Mouse (Mus musculus) embryonic fibroblast, embryonic 13.5 days (primary cell): ENCODE data around the gene Serpini1.

Experiments
- CTCF ChIP-seq: IDR thresholded peaks from 2 replicates; pipeline ENCODE4 v1.5.1; 2011; ENCODE audit warnings: mild to moderate bottlenecking, control low read depth, low read length, moderate library complexity, borderline replicate concordance; ENCODE audit not compliant: insufficient read depth
- POLR2A ChIP-seq: IDR thresholded peaks from 2 replicates; pipeline ENCODE4 v1.6.1; 2011; ENCODE audit warnings: low read depth, mild to moderate bottlenecking, control low read depth, low read length, moderate library complexity

DNA sequence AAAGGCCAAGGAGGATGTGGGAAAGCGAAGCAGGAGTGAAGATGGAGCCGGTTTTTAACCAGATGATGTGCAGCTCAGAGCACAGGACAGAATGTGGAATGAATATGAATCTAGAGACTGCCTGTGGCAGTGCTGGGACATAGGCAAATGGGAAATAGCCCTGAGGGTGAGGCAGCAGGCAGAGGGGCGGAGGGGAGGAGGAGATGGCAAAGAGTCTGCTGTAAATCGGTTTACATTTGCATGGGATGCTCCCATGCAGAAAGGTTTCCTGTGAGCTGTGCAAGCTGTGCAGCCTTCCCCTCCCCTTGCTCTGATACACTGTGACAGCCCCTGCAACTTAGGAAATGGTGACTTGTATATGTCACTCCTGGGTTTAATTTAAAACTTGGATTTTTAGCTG is 76.3 kb downstream of the Serpini1 start:
- no peak for TF ChIP-seq CTCF
- TF ChIP-seq POLR2A, result no peak
